Mouse (Mus musculus): ENCODE data around the gene Fpgt.

GRCm38 (mm10) chr3:155105957-155106356 is 12.8 kb upstream of the Fpgt start:
- TF ChIP-seq CTCF (IDR thresholded peaks at IDR 0.05; ENCODE audit: low read depth) (no peak), EP300 (IDR thresholded peaks at IDR 0.05; ENCODE audit: low read depth) (no peak)

Measured in heart, postnatal 0 days (tissue).